Mouse (Mus musculus): Measurements from ENCODE around the gene Zfp945. TPM values are rescaled to one million over a fixed set of nuclear protein-coding genes. Genes with fewer than 3 reads are reported as not detected.

The Zfp945 gene
- 1 to 10 TPM; 1.5 TPM for total RNA-seq (2023)

DNA sequence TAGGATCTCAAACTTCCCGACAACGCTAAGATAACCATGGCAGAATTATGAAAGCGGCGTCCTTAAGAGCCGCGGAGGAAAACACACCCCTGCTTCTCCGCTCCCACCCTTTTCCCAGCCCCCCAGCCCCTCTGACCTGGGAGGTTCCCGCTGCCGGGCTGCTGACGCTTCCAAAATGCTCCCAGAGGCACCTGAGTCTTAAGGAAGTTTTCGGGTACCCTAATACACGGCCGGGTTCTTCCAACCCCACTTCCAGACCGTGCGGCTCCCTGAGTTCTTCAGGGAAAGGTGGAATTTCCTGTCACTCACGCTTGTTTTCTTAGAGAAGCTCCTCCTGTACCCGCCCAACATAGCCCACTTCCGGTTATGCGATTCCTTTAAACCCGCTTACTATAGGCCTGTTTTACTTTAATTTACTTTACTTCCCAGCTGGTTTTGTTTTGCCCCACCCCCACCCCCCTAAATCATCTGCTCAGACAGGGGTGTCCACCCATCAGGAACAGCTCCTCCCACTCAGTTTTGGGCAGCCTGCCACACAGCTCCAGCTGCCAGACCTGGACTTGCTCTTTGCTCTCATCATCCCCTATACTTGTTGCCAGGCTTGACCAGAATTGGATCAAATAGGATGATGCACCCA is at the start of gene Zfp945:
Gene Zfp945, minus strand, starts transcription at position 290 of the 637 bp plus-strand sequence.

Other genes starting within 250 kb of the Zfp945 start
- not detected for gene Vmn2r113, start 75.8 kb upstream of the Zfp945 start, total RNA-seq (2023)
- not detected for gene Vmn2r-ps130, start 194.0 kb upstream of the Zfp945 start, total RNA-seq (2023)